Mouse (Mus musculus) lung, postnatal 0 days (tissue): ENCODE results near the gene 2310033P09Rik.
A peak's percentile ranks its signal among the peaks of the same experiment; 100 is the strongest.

Experiments
- CTCF ChIP-seq: IDR thresholded peaks from 2 replicates; pipeline ENCODE4 v1.5.1; 2016; ENCODE audit warnings: antibody characterized with exemption, mild to moderate bottlenecking
- EP300 ChIP-seq: IDR thresholded peaks from 2 replicates; pipeline ENCODE4 v1.6.1; 2016; ENCODE audit warnings: antibody characterized with exemption, mild to moderate bottlenecking, control low read depth

GRCm38 (mm10) chr11:59191231-59192058 lies 16.7 kb upstream of the 2310033P09Rik start:
- TF ChIP-seq EP300: no peak
- TF ChIP-seq CTCF: peak; percentile 28; the same call in 1 of the 2 replicates
